Mouse (Mus musculus) limb, embryonic 12.5 days (tissue): ENCODE measurements around the gene Krtap16-1. TPM values are rescaled to one million over a fixed set of nuclear protein-coding genes. Genes with fewer than 3 reads are reported as not detected.

Source experiments
- ATAC-seq: fragments of 200-750 bp; cut with Nextera tagmentation; 2 replicates; pipeline ENCODE4 v1.8.0; 2017; ENCODE audit warnings: low read depth, moderate TSS enrichment; ENCODE audit not compliant: insufficient number of reproducible peaks, insufficient read depth, low FRiP score, low TSS enrichment
- H3K27ac ChIP-seq: fragments of 300-500 bp; sonication (generic); 2 replicates; pipeline ENCODE4 v1.5.1; 2016; ENCODE audit warnings: mild to moderate bottlenecking, moderate library complexity
- H3K27me3 ChIP-seq: fragments of 300-500 bp; sonication (generic); 2 replicates; pipeline ENCODE4 v1.6.1; 2016; ENCODE audit warnings: mild to moderate bottlenecking, moderate library complexity
- H3K36me3 ChIP-seq: fragments of 300-500 bp; sonication (generic); 2 replicates; pipeline ENCODE4 v1.6.1; 2016; ENCODE audit warnings: mild to moderate bottlenecking, moderate library complexity
- H3K4me1 ChIP-seq: fragments of 300-500 bp; sonication (generic); replicated peaks from 2 replicates; pipeline ENCODE4 v1.6.1; 2016
- H3K4me2 ChIP-seq: fragments of 300-500 bp; sonication (generic); 2 replicates; pipeline ENCODE4 v1.6.1; 2016; ENCODE audit warnings: mild to moderate bottlenecking, moderate library complexity
- H3K4me3 ChIP-seq: fragments of 300-500 bp; sonication (generic); replicated peaks from 2 replicates; pipeline ENCODE4 v1.5.1; 2016; ENCODE audit warnings: mild to moderate bottlenecking
- H3K9ac ChIP-seq: fragments of 300-500 bp; sonication (generic); replicated peaks from 2 replicates; pipeline ENCODE4 v1.6.1; 2016; ENCODE audit warnings: mild to moderate bottlenecking, moderate library complexity
- H3K9me3 ChIP-seq: fragments of 300-500 bp; sonication (generic); 2 replicates; pipeline ENCODE4 v1.6.1; 2016; ENCODE audit warnings: mild to moderate bottlenecking, moderate library complexity
- WGBS: fragments of 180-500 bp; shearing (Covaris S2); methylation state at CpG from one replicate; pipeline ENCODE4 v1.1.7; 2016; 5-methylcytosine and 5-hydroxymethylcytosine counted together
- polyA plus RNA-seq: library from polyadenylated mRNA; unstranded; fragments of >200 nt; fragmentation: Nextera tagmentation; extraction: Ambion mirVana; gene quantifications from 2 replicates; pipeline ENCODE4 v1.2.1, GENCODE M21; 2016

The Krtap16-1 gene
- polyA plus RNA-seq, 1 experiment from 2014 or later: not detected

DNA sequence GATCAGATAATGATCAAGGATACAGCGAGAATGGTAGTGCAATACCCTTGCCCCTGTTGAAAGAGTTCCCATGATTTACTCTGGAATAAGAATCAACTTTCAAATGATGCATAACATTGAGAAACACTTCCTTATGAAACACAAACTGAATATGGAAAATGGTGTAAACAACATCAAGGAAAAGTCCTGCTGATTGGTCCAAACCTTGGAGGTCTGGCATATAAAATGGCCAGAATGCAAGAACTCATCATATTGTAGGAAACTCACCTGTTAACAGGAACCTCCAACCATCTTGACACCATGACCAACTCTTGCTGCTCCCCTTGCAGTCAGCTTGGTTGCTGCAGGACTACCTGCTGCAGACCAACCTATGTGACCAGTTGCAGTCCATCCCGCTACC, 38.2 kb downstream of the Krtap16-1 start, which contains the start of gene Krtap9-5:
Krtap9-5 (plus strand) TSS at position 301 of the 400 bp plus-strand sequence.
- no peak for ATAC-seq
- Histone ChIP-seq H3K4me2 (no peak within 1 kb of the TSS), H3K27ac (no peak within 1 kb of the TSS), H3K36me3 (no peaks in the 10 kb centered on the region), H3K4me3 (no peak within 1 kb of the TSS), H3K4me1 (no peaks in the 10 kb centered on the region), H3K27me3 (no peaks in the 10 kb centered on the region), H3K9ac (no peak within 1 kb of the TSS), H3K9me3 (no peaks in the 10 kb centered on the region)
- 87% methylated on average over 2 of the region's 2 CpGs for WGBS

DNA sequence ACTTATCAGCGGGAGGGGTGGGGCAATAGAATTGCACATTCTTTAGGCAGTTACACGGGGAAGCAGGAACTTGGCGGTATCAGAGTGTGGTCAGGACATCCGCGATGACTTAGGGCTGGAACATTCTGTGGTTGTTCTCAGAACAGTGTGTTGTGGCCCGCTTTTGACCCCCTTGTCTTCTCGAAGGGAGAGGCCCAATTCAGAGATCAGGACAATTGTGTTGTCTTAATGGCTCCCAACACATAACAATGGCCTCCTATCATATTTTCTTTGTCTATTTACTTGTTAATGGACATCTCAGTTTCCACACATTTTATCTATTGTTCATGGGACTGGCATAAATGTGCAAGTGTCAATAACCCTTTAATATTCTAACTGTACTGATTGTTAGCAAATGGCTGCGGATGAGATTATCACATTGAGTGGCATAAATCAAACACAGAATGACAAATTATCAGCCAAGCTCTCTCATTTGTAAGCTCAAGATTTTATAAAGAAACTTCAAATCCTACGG, 48.6 kb downstream of the Krtap16-1 start:
- Histone ChIP-seq H3K9me3 (no peaks in the 10 kb centered on the region), H3K4me1 (no peaks in the 10 kb centered on the region), H3K36me3 (no peaks in the 10 kb centered on the region), H3K27me3 (no peaks in the 10 kb centered on the region), H3K4me3 (no peak overlapping the region), H3K9ac (no peak overlapping the region), H3K27ac (no peak overlapping the region), H3K4me2 (no peak overlapping the region)
- no peak for ATAC-seq
- WGBS: 86% methylated on average over 9 of the region's 9 CpGs

DNA sequence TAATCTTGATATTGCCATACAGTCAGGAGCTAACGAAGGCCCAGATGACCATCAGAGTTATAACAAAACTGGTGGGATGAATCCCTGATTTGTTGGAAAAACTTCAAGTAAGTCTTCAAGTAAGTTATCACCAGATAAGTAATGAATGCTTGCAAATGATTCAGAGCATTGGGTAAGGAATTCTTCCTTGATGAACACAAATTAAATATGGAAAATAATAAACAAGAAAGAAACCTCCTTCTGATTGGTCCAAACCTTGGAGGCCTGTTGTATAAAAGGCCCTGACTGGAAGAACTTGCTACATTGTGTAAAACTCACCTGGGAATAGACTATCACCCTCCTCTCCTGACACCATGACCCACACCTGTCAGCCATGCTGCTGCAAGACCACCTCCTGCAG, 50.4 kb downstream of the Krtap16-1 start, which contains the start of gene Krtap31-2:
Krtap31-2 (plus strand) TSS at position 301 of the 400 bp plus-strand sequence.
- Histone ChIP-seq H3K9ac (no peak within 1 kb of the TSS), H3K27me3 (no peaks in the 10 kb centered on the region; the same call in 1 of the 2 replicates), H3K36me3 (no peaks in the 10 kb centered on the region), H3K4me3 (no peak within 1 kb of the TSS), H3K4me1 (no peaks in the 10 kb centered on the region), H3K4me2 (no peak within 1 kb of the TSS), H3K9me3 (peaks cover 3% of the 10 kb centered on the region; the same call in 1 of the 2 replicates), H3K27ac (no peak within 1 kb of the TSS)
- WGBS: 94% methylated on average over 1 of the region's 1 CpGs
- ATAC-seq: no peak

Other genes with a start within 250 kb of the Krtap16-1 start
- not detected in 2 replicates for gene Gm11595, start 213.7 kb downstream of the Krtap16-1 start, polyA plus RNA-seq
- not detected in 2 replicates for gene Krtap4-8, start 205.9 kb downstream of the Krtap16-1 start, polyA plus RNA-seq
- not detected in 2 replicates for gene Krtap4-9, start 201.4 kb downstream of the Krtap16-1 start, polyA plus RNA-seq
- gene Gm11596, start 193.1 kb downstream of the Krtap16-1 start, polyA plus RNA-seq: not detected in 2 replicates
- not detected in 2 replicates for gene Gm11569, start 187.7 kb downstream of the Krtap16-1 start, polyA plus RNA-seq
- gene Gm11554, start 182.2 kb downstream of the Krtap16-1 start, polyA plus RNA-seq: not detected in 2 replicates
- not detected in 2 replicates for gene Krtap4-13, start 176.7 kb downstream of the Krtap16-1 start, polyA plus RNA-seq
- not detected in 2 replicates for gene Gm11564, start 170.9 kb downstream of the Krtap16-1 start, polyA plus RNA-seq
- gene 2300003K06Rik, start 148.5 kb downstream of the Krtap16-1 start, polyA plus RNA-seq: not detected in 2 replicates
- gene Krtap4-16, start 135.0 kb downstream of the Krtap16-1 start, polyA plus RNA-seq: not detected in 2 replicates
- gene Gm11568, start 128.7 kb downstream of the Krtap16-1 start, polyA plus RNA-seq: not detected in 2 replicates
- gene Gm11559, start 122.1 kb downstream of the Krtap16-1 start, polyA plus RNA-seq: not detected in 2 replicates
- gene Krtap9-1, start 113.2 kb downstream of the Krtap16-1 start, polyA plus RNA-seq: not detected in 2 replicates
- not detected in 2 replicates for gene Gm11567, start 107.4 kb downstream of the Krtap16-1 start, polyA plus RNA-seq
- gene Krtap31-1, start 78.7 kb downstream of the Krtap16-1 start, polyA plus RNA-seq: not detected in 2 replicates
- gene Gm11565, start 71.8 kb downstream of the Krtap16-1 start, polyA plus RNA-seq: not detected in 2 replicates
- not detected in 2 replicates for gene Krtap31-2, start 50.3 kb downstream of the Krtap16-1 start, polyA plus RNA-seq
- not detected in 2 replicates for gene Krtap9-5, start 38.1 kb downstream of the Krtap16-1 start, polyA plus RNA-seq
- not detected in 2 replicates for gene Krtap29-1, start 7.5 kb downstream of the Krtap16-1 start, polyA plus RNA-seq
- 1.4 and 1.9 TPM in 2 replicates for gene Krtap17-1, start 7.4 kb upstream of the Krtap16-1 start, polyA plus RNA-seq
- not detected in 2 replicates for gene Krt33a, start 29.6 kb upstream of the Krtap16-1 start, polyA plus RNA-seq
- gene Krt33b, start 43.3 kb upstream of the Krtap16-1 start, polyA plus RNA-seq: 0.18 and 0.27 TPM in 2 replicates
- not detected in 2 replicates for gene Krt34, start 55.0 kb upstream of the Krtap16-1 start, polyA plus RNA-seq
- gene Krt31, start 64.0 kb upstream of the Krtap16-1 start, polyA plus RNA-seq: not detected in 2 replicates
- gene Krt32, start 101.6 kb upstream of the Krtap16-1 start, polyA plus RNA-seq: not detected in 2 replicates
- 0.28 and 0.70 TPM in 2 replicates for gene Krt35, start 109.6 kb upstream of the Krtap16-1 start, polyA plus RNA-seq
- gene Krt36, start 119.0 kb upstream of the Krtap16-1 start, polyA plus RNA-seq: 0.13 and 0.16 TPM in 2 replicates
- not detected in 2 replicates for gene Krt13, start 135.0 kb upstream of the Krtap16-1 start, polyA plus RNA-seq
- 42.4 and 61.2 TPM in 2 replicates for gene Krt15, start 149.3 kb upstream of the Krtap16-1 start, polyA plus RNA-seq
- 8.4 and 8.7 TPM in 2 replicates for gene Krt19, start 162.1 kb upstream of the Krtap16-1 start, polyA plus RNA-seq
- not detected in 2 replicates for gene Krt9, start 206.6 kb upstream of the Krtap16-1 start, polyA plus RNA-seq
- 144 and 160 TPM in 2 replicates for gene Krt14, start 221.0 kb upstream of the Krtap16-1 start, polyA plus RNA-seq